Mouse (Mus musculus) Patski (cell line): ENCODE measurements around the gene Syt5. TPM values are rescaled to one million over a fixed set of nuclear protein-coding genes. Genes with fewer than 3 reads are reported as not detected.

ENCODE experiments used
- ATAC-seq: fragments of 100-300 bp; one replicate; pipeline ENCODE4 v1.8.0; 2021
- CTCF ChIA-PET: fragments of 350-600 bp; sonication (Branson Sonifier 250); formaldehyde crosslinking; loops from one replicate; lab custom pipeline; 2022; ENCODE audit warnings: inconsistent platforms; lab: Charles Lee
- POLR2A ChIA-PET: fragments of 350-600 bp; sonication (Branson Sonifier 250); formaldehyde crosslinking; loops from one replicate; lab custom pipeline; 2022; ENCODE audit warnings: antibody characterized with exemption, inconsistent platforms; lab: Charles Lee
- DNase-seq: peaks from one replicate; pipeline ENCODE4 v3.0.0-alpha.2; 2011; ENCODE audit warnings: low read depth, low spot score
- H3K27me3 ChIP-seq: fragments of 371-371 bp; one replicate; pipeline ENCODE4 v1.5.1; 2021
- CTCF ChIP-seq: fragments of 100-300 bp; IDR thresholded peaks from one replicate; pipeline ENCODE4 v1.5.1; 2021
- in situ Hi-C: fragments of 300-500 bp; cut with MboI; formaldehyde crosslinking; loops from 3 replicates; pipeline ENCODE4 v1.11.1; 2018; ENCODE audit warnings: low pct_unique_long_range_greater_than_20kb, mixed read lengths
- polyA plus RNA-seq: library from polyadenylated mRNA; unstranded; gene quantifications from one replicate; pipeline ENCODE4 v1.2.3, GENCODE M21; 2021

The Syt5 gene
- polyA plus RNA-seq, 1 experiment from 2014 or later: 0.12 TPM

- H3K27me3 ChIP-seq: no peaks in the 10 kb centered on the region
- DNase-seq (no peak), ATAC-seq (no peak)
- in situ Hi-C loops: no loop called here
- ChIA-PET CTCF (interaction anchor here (2.3 kb wide), 1 partner anchor 14 kb away, joined by 20 read pairs; the partner anchor contains the start of gene Tnni3), POLR2A (no interaction called here)
- no peak for TF ChIP-seq CTCF
Observed at GRCm38 (mm10) chr7:4508739-4509116, 38.6 kb downstream of the Syt5 start.

- in situ Hi-C loops: no loop called here
- no peak for TF ChIP-seq CTCF
- ChIA-PET CTCF (interaction anchor here (2.3 kb wide), 1 partner anchor 15 kb away, joined by 20 read pairs; the partner anchor contains the start of gene Tnni3), POLR2A (no interaction called here)
- no peak for DNase-seq
- no peaks in the 10 kb centered on the region for H3K27me3 ChIP-seq
- no peak for ATAC-seq
Observed at GRCm38 (mm10) chr7:4508062-4508738, 39.1 kb downstream of the Syt5 start.

GRCm38 (mm10) chr7:4507220-4507619 lies 40.1 kb downstream of the Syt5 start:
- CTCF ChIA-PET: no interaction called here

GRCm38 (mm10) chr7:4504646-4505435 lies 42.5 kb downstream of the Syt5 start:
- no peak for DNase-seq
- ChIA-PET POLR2A (interaction anchor here (0.6 kb wide), 1 partner anchor 1215 kb away, joined by 5 read pairs; no protein-coding TSS in a partner anchor), CTCF (interaction anchor here (4.3 kb wide), 1 partner anchor 8 kb away, joined by 13 read pairs; no protein-coding TSS in a partner anchor)
- no peak for ATAC-seq
- TF ChIP-seq CTCF: no peak
- in situ Hi-C loops: no loop called here
- no peaks in the 10 kb centered on the region for H3K27me3 ChIP-seq

More at GRCm38 (mm10) chr7:4507220-4507619, 40.1 kb downstream of the Syt5 start:
- ATAC-seq (no peak), DNase-seq (no peak)
- POLR2A ChIA-PET: no interaction called here
- in situ Hi-C loops: no loop called here
- no peak for TF ChIP-seq CTCF
- H3K27me3 ChIP-seq: no peaks in the 10 kb centered on the region

- ATAC-seq: no peak
- in situ Hi-C loops: no loop called here
- no peak for TF ChIP-seq CTCF
- CTCF ChIA-PET: interaction anchor here (4.3 kb wide), 1 partner anchor 9 kb away, joined by 13 read pairs; no protein-coding TSS in a partner anchor
- H3K27me3 ChIP-seq: no peaks in the 10 kb centered on the region
- POLR2A ChIA-PET: no interaction called here
- no peak for DNase-seq
Observed at GRCm38 (mm10) chr7:4503858-4504257, 43.5 kb downstream of the Syt5 start.

- CTCF ChIA-PET: interaction anchor here (4.3 kb wide), 1 partner anchor 10 kb away, joined by 13 read pairs; no protein-coding TSS in a partner anchor
- no peaks in the 10 kb centered on the region for H3K27me3 ChIP-seq
- DNase-seq: no peak
- TF ChIP-seq CTCF: no peak
- in situ Hi-C loops: no loop called here
- POLR2A ChIA-PET: interaction anchor here (0.7 kb wide), 1 partner anchor 347 kb away, joined by 13 read pairs; no protein-coding TSS in a partner anchor
- ATAC-seq: no peak
Observed at GRCm38 (mm10) chr7:4503100-4503499, 44.2 kb downstream of the Syt5 start.

- DNase-seq (no peak), ATAC-seq (no peak)
- in situ Hi-C loops: no loop called here
- CTCF ChIA-PET: interaction anchor here (1.3 to 4.3 kb wide), 2 partner anchors 10 to 22 kb away, joined by 3 to 13 read pairs; no protein-coding TSS in a partner anchor
- H3K27me3 ChIP-seq: no peaks in the 10 kb centered on the region
- POLR2A ChIA-PET: interaction anchor here (0.6 to 0.7 kb wide), 3 partner anchors 347 to 463 kb away, joined by 3 to 13 read pairs (median 3); no protein-coding TSS in a partner anchor
- TF ChIP-seq CTCF: no peak
Observed at GRCm38 (mm10) chr7:4502421-4503090, 44.8 kb downstream of the Syt5 start.

GRCm38 (mm10) chr7:4501558-4502397 lies 45.6 kb downstream of the Syt5 start, which contains the start of gene Ppp1r12c:
Gene Ppp1r12c (minus strand): TSS chr7:4501680.
- CTCF ChIA-PET: interaction anchor here (1.3 to 4.3 kb wide), 2 partner anchors 11 to 22 kb away, joined by 3 to 13 read pairs; no protein-coding TSS in a partner anchor
- no peaks in the 10 kb centered on the region for H3K27me3 ChIP-seq
- ATAC-seq (peak; percentile 88), DNase-seq (peak; percentile 67)
- in situ Hi-C loops: no loop called here
- POLR2A ChIA-PET: interaction anchor here (0.6 to 0.9 kb wide), 2 partner anchors 11 to 414 kb away, joined by 3 read pairs; no protein-coding TSS in a partner anchor
- TF ChIP-seq CTCF: no peak

- DNase-seq (no peak), ATAC-seq (peak; percentile 31)
- H3K27me3 ChIP-seq: no peaks in the 10 kb centered on the region
- in situ Hi-C loops: no loop called here
- CTCF ChIA-PET: interaction anchor here (1.3 to 4.3 kb wide), 2 partner anchors 12 to 21 kb away, joined by 3 to 13 read pairs; no protein-coding TSS in a partner anchor
- POLR2A ChIA-PET: interaction anchor here (0.9 kb wide), 1 partner anchor 10 kb away, joined by 3 read pairs; no protein-coding TSS in a partner anchor
- no peak for TF ChIP-seq CTCF
Observed at GRCm38 (mm10) chr7:4500892-4501471, 46.4 kb downstream of the Syt5 start.
